Mouse (Mus musculus): ENCODE data around the gene Gas6. TPM values are rescaled to one million over a fixed set of nuclear protein-coding genes. Genes with fewer than 3 reads are reported as not detected.

The Gas6 gene
- total RNA-seq, 1 experiment: 28.8 TPM

DNA sequence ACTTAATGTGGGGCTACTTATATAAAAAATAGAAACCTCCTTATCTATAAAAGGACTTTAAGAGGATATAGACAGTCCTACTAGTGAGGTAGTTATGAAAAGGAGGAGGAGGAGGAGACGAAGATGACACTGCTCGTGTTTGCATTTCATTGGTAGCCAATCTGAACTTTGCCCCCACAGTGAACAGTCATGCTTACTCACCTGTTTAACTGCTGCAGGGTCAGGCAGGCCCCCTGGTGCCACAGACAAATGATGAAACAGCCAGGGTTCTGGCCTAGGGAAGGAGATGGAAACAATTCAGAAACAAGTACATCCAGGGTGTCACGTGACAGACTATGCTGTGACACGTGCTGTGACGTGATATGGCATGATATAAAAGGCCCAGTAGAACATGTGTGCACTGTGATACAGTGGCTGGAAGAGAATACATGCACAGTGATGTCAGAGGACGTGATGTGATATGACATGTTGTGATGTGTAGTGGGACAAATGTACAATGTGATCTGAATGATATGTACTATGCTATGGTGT lies 42.5 kb downstream of the Gas6 start:
- in situ Hi-C loops (cut with MboI; ENCODE audit: low sequenced_read_pairs in 2 of 2, unreplicated experiment in 2 of 2): no loop called here
- H3K27ac ChIP-seq (ENCODE audit: insufficient read depth, low read depth, low read length, poor library complexity, severe bottlenecking): no peak overlapping the region
- H3K9me3 ChIP-seq (ENCODE audit: control insufficient read depth, insufficient read depth, low read depth, low read length): no peaks in the 10 kb centered on the region
- H3K4me3 ChIP-seq (ENCODE audit: insufficient read depth in 1 of 2, low read depth in 1 of 2, low read length in 2 of 2, poor library complexity in 1 of 2, severe bottlenecking in 1 of 2): no peak overlapping the region
- H3K9ac ChIP-seq (ENCODE audit: insufficient read depth, low read depth, low read length, poor library complexity, severe bottlenecking): no peak overlapping the region
- peaks cover 0 to 2% of the 10 kb centered on the region in 2 experiments; a peak in 1 of 4 replicates for H3K4me1 ChIP-seq (ENCODE audit: control insufficient read depth in 2 of 2, insufficient read depth in 2 of 2, low read length in 2 of 2, poor library complexity in 1 of 2)
- no peaks in the 10 kb centered on the region for H3K36me3 ChIP-seq (ENCODE audit: control insufficient read depth, insufficient read depth, low read length, poor library complexity, severe bottlenecking)
- TF ChIP-seq ZC3H11A (IDR thresholded peaks at IDR 0.05; ENCODE audit: borderline replicate concordance, low read depth, low read length): no peak
- TF ChIP-seq CHD2 (IDR thresholded peaks at IDR 0.05; ENCODE audit: low read depth, low read length): no peak
- TF ChIP-seq HCFC1 (IDR thresholded peaks at IDR 0.05; ENCODE audit: borderline replicate concordance, insufficient read depth, low read length): no peak
- no peak for TF ChIP-seq ZNF384 (IDR thresholded peaks at IDR 0.05; ENCODE audit: low read depth, low read length)
- no peak for TF ChIP-seq MAFK (IDR thresholded peaks at IDR 0.05; ENCODE audit: insufficient read depth, low read depth, low read length)
- DNase-seq (ENCODE audit: low read depth, low spot score): no peak

DNA sequence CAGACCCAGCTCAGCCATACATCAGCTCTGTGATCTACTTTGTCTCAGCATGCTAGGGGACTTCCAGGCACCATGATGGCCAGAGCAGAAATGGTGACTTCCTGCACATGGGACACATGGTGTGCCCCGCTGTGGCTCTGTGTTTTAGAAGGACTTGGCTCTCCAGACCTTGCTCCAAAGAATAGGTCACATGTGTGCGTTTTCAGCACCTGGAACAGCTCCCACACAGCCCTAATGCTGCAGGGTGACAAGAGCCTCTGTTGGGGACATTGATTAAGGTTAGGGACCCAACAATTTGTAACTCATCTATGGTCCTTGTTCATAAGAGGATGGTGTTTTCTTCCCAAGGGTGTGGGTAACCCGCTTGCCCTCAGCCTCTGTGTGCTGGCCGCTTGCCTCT lies 46.1 kb downstream of the Gas6 start:
- TF ChIP-seq MAFK (IDR thresholded peaks at IDR 0.05; ENCODE audit: insufficient read depth, low read depth, low read length) (no peak), CHD2 (IDR thresholded peaks at IDR 0.05; ENCODE audit: low read depth, low read length) (no peak), HCFC1 (IDR thresholded peaks at IDR 0.05; ENCODE audit: borderline replicate concordance, insufficient read depth, low read length) (no peak), ZC3H11A (IDR thresholded peaks at IDR 0.05; ENCODE audit: borderline replicate concordance, low read depth, low read length) (no peak), ZNF384 (IDR thresholded peaks at IDR 0.05; ENCODE audit: low read depth, low read length) (no peak)
- Histone ChIP-seq H3K9ac (ENCODE audit: insufficient read depth, low read depth, low read length, poor library complexity, severe bottlenecking) (no peak overlapping the region), H3K27ac (ENCODE audit: insufficient read depth, low read depth, low read length, poor library complexity, severe bottlenecking) (no peak overlapping the region), H3K4me3 (ENCODE audit: insufficient read depth in 1 of 2, low read depth in 1 of 2, low read length in 2 of 2, poor library complexity in 1 of 2, severe bottlenecking in 1 of 2) (no peak overlapping the region), H3K9me3 (ENCODE audit: control insufficient read depth, insufficient read depth, low read depth, low read length) (no peaks in the 10 kb centered on the region), H3K36me3 (ENCODE audit: control insufficient read depth, insufficient read depth, low read length, poor library complexity, severe bottlenecking) (no peaks in the 10 kb centered on the region), H3K4me1 (ENCODE audit: control insufficient read depth in 2 of 2, insufficient read depth in 2 of 2, low read length in 2 of 2, poor library complexity in 1 of 2) (no peaks in the 10 kb centered on the region)
- peak; percentile 44 for DNase-seq (ENCODE audit: low read depth, low spot score)
- in situ Hi-C loops (cut with MboI; ENCODE audit: low sequenced_read_pairs in 2 of 2, unreplicated experiment in 2 of 2): no loop called here

GRCm38 (mm10) chr8:13446456-13446855 lies 47.8 kb downstream of the Gas6 start:
- in situ Hi-C loops (cut with MboI; ENCODE audit: low sequenced_read_pairs in 2 of 2, unreplicated experiment in 2 of 2): no loop called here
- DNase-seq (ENCODE audit: low read depth, low spot score): no peak
- no peak overlapping the region for H3K4me3 ChIP-seq (ENCODE audit: insufficient read depth in 1 of 2, low read depth in 1 of 2, low read length in 2 of 2, poor library complexity in 1 of 2, severe bottlenecking in 1 of 2)
- no peak overlapping the region for H3K27ac ChIP-seq (ENCODE audit: insufficient read depth, low read depth, low read length, poor library complexity, severe bottlenecking)
- no peaks in the 10 kb centered on the region for H3K36me3 ChIP-seq (ENCODE audit: control insufficient read depth, insufficient read depth, low read length, poor library complexity, severe bottlenecking)
- no peak overlapping the region for H3K9ac ChIP-seq (ENCODE audit: insufficient read depth, low read depth, low read length, poor library complexity, severe bottlenecking)
- H3K4me1 ChIP-seq (ENCODE audit: control insufficient read depth in 2 of 2, insufficient read depth in 2 of 2, low read length in 2 of 2, poor library complexity in 1 of 2): no peaks in the 10 kb centered on the region
- no peaks in the 10 kb centered on the region for H3K9me3 ChIP-seq (ENCODE audit: control insufficient read depth, insufficient read depth, low read depth, low read length)
- TF ChIP-seq ZC3H11A (IDR thresholded peaks at IDR 0.05; ENCODE audit: borderline replicate concordance, low read depth, low read length): no peak

GRCm38 (mm10) chr8:13442152-13442551 lies 52.1 kb downstream of the Gas6 start:
- TF ChIP-seq CHD2 (IDR thresholded peaks at IDR 0.05; ENCODE audit: low read depth, low read length) (no peak), ZC3H11A (IDR thresholded peaks at IDR 0.05; ENCODE audit: borderline replicate concordance, low read depth, low read length) (no peak), HCFC1 (IDR thresholded peaks at IDR 0.05; ENCODE audit: borderline replicate concordance, insufficient read depth, low read length) (no peak), ZNF384 (IDR thresholded peaks at IDR 0.05; ENCODE audit: low read depth, low read length) (no peak), MAFK (IDR thresholded peaks at IDR 0.05; ENCODE audit: insufficient read depth, low read depth, low read length) (no peak)
- Histone ChIP-seq H3K36me3 (ENCODE audit: control insufficient read depth, insufficient read depth, low read length, poor library complexity, severe bottlenecking) (no peaks in the 10 kb centered on the region), H3K9ac (ENCODE audit: insufficient read depth, low read depth, low read length, poor library complexity, severe bottlenecking) (no peak overlapping the region), H3K9me3 (ENCODE audit: control insufficient read depth, insufficient read depth, low read depth, low read length) (no peaks in the 10 kb centered on the region), H3K27ac (ENCODE audit: insufficient read depth, low read depth, low read length, poor library complexity, severe bottlenecking) (no peak overlapping the region), H3K4me3 (ENCODE audit: insufficient read depth in 1 of 2, low read depth in 1 of 2, low read length in 2 of 2, poor library complexity in 1 of 2, severe bottlenecking in 1 of 2) (no peak overlapping the region), H3K4me1 (ENCODE audit: control insufficient read depth in 2 of 2, insufficient read depth in 2 of 2, low read length in 2 of 2, poor library complexity in 1 of 2) (no peaks in the 10 kb centered on the region)
- DNase-seq (ENCODE audit: low read depth, low spot score): no peak
- in situ Hi-C loops (cut with MboI; ENCODE audit: low sequenced_read_pairs in 2 of 2, unreplicated experiment in 2 of 2): no loop called here

DNA sequence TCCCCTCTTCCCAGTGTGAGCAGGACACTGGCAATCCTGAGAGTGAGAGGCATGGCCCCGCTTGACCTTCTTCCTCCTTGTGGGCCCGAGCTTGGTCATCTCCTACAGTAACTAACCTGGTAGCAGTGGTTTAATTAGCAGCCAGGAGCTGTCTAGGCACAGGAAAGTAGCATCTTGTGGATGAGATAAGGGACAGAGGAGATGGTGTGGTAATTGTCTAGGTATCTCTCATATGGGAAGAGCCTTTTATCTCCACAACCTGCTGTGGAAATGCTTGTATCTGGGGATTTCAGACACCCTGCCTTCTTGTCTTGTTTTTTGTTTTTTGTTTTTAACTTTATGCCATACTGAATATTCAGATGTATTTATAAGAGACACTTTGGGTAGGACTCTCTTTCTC lies 56.8 kb downstream of the Gas6 start:
- no peak overlapping the region for H3K27ac ChIP-seq (ENCODE audit: insufficient read depth, low read depth, low read length, poor library complexity, severe bottlenecking)
- H3K9ac ChIP-seq (ENCODE audit: insufficient read depth, low read depth, low read length, poor library complexity, severe bottlenecking): no peak overlapping the region
- H3K9me3 ChIP-seq (ENCODE audit: control insufficient read depth, insufficient read depth, low read depth, low read length): no peaks in the 10 kb centered on the region
- H3K4me3 ChIP-seq (ENCODE audit: insufficient read depth in 1 of 2, low read depth in 1 of 2, low read length in 2 of 2, poor library complexity in 1 of 2, severe bottlenecking in 1 of 2): no peak overlapping the region
- H3K36me3 ChIP-seq (ENCODE audit: control insufficient read depth, insufficient read depth, low read length, poor library complexity, severe bottlenecking): no peaks in the 10 kb centered on the region
- in situ Hi-C loops (cut with MboI; ENCODE audit: low sequenced_read_pairs in 2 of 2, unreplicated experiment in 2 of 2): no loop called here
- no peaks in the 10 kb centered on the region for H3K4me1 ChIP-seq (ENCODE audit: control insufficient read depth in 2 of 2, insufficient read depth in 2 of 2, low read length in 2 of 2, poor library complexity in 1 of 2)
- TF ChIP-seq MAFK (IDR thresholded peaks at IDR 0.05; ENCODE audit: insufficient read depth, low read depth, low read length): no peak
- no peak for TF ChIP-seq ZC3H11A (IDR thresholded peaks at IDR 0.05; ENCODE audit: borderline replicate concordance, low read depth, low read length)
- no peak for TF ChIP-seq ZNF384 (IDR thresholded peaks at IDR 0.05; ENCODE audit: low read depth, low read length)
- no peak for TF ChIP-seq CHD2 (IDR thresholded peaks at IDR 0.05; ENCODE audit: low read depth, low read length)
- TF ChIP-seq HCFC1 (IDR thresholded peaks at IDR 0.05; ENCODE audit: borderline replicate concordance, insufficient read depth, low read length): no peak
- DNase-seq (ENCODE audit: low read depth, low spot score): no peak

Data from ES-E14 (cell line).